Mouse (Mus musculus) forelimb bud, embryonic 11.5 days (tissue): ENCODE measurements around the gene Slc16a10.
"Not testable (repeated sequence)": the region's sequence is repeated elsewhere in the genome, so short reads cannot be mapped to it uniquely, and the experiment has no call there.

Experiments
- DNase-seq: peaks from one replicate; pipeline ENCODE4 v3.0.0-alpha.2; 2012; ENCODE audit warnings: low read depth, low spot score

Gene Slc16a10

GRCm38 (mm10) chr10:40028091-40028490, 114.0 kb downstream of the Slc16a10 start:
- no peak for DNase-seq

GRCm38 (mm10) chr10:40026546-40026945, 115.5 kb downstream of the Slc16a10 start:
- no peak for DNase-seq

- DNase-seq, result no peak
Measured at GRCm38 (mm10) chr10:40025560-40025959, 116.5 kb downstream of the Slc16a10 start.

- peak; percentile 92 for DNase-seq
Measured at GRCm38 (mm10) chr10:40024554-40025428, 117.3 kb downstream of the Slc16a10 start, which contains the start of gene Mfsd4b1. Gene Mfsd4b1 (minus strand): TSS chr10:40025268.

GRCm38 (mm10) chr10:40020401-40020800, 121.7 kb downstream of the Slc16a10 start:
- DNase-seq, result no peak

- DNase-seq, result no peak
Measured at GRCm38 (mm10) chr10:40019492-40019891, 122.6 kb downstream of the Slc16a10 start.

- DNase-seq, result no peak
Measured at GRCm38 (mm10) chr10:40018261-40018860, 123.7 kb downstream of the Slc16a10 start.

- DNase-seq, result no peak
Measured at GRCm38 (mm10) chr10:40009591-40009990, 132.5 kb downstream of the Slc16a10 start.

- DNase-seq, result not testable (repeated sequence)
Measured at GRCm38 (mm10) chr10:40008847-40009246, 133.2 kb downstream of the Slc16a10 start.

- no peak for DNase-seq
Measured at GRCm38 (mm10) chr10:40007953-40008352, 134.1 kb downstream of the Slc16a10 start.

- no peak for DNase-seq
Measured at GRCm38 (mm10) chr10:40006963-40007362, 135.1 kb downstream of the Slc16a10 start.

- DNase-seq, result no peak
Measured at GRCm38 (mm10) chr10:40000746-40001145, 141.3 kb downstream of the Slc16a10 start.

- no peak for DNase-seq
Measured at GRCm38 (mm10) chr10:39991155-39991554, 150.9 kb downstream of the Slc16a10 start.

GRCm38 (mm10) chr10:39986466-39986865, 155.6 kb downstream of the Slc16a10 start, which contains the start of gene Mfsd4b5:
Gene Mfsd4b5 (minus strand): TSS chr10:39986646.
- no peak for DNase-seq
